Mouse (Mus musculus): ENCODE results near the gene Pak1.
"Not testable (repeated sequence)": the region's sequence is repeated elsewhere in the genome, so short reads cannot be mapped to it uniquely, and the experiment has no call there.

Pak1 gene

GRCm38 (mm10) chr7:97846539-97846938 is 58.2 kb downstream of the Pak1 start:
- DNase-seq (ENCODE audit: low read depth, low spot score), result no peak

DNA sequence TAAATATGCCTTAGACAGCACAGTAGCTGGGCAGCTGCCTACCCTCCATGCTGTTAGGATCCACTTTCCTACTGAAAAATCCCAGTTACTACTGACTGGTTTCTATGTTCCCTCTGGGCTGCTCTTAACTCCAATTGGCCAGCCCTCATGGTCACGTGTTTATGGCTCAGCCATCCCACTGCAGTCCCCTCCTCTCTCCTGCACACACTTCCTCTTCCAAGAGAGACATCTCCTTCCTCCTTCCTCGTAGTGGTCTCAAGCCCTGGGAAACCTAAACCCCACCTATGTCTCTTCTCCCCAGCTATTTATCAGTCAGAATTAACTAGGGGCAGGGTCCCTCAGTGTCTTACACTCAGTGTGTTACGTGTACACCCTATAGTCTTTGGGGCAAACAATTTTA is 61.2 kb downstream of the Pak1 start:
- DNase-seq (ENCODE audit: low read depth, low spot score), result not testable (repeated sequence)

DNA sequence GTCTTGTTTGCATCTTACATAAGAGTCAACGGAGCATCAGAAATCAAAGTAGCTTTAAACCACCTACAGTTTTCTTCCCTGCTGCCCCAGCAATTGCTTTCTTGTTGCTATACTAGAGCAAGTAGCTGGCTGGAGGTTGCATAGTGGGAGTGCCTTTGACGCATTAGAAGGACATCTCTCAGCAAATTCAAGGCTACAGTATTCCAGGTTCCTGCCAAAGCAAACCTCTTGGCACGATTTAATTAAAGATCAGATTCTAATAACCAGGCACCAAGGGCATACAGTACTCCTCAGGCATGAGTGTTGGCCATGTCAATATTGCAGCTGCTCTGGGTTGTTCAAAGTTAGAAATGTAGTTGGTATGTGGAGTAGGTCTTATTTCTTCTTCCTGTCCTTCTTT is 62.0 kb downstream of the Pak1 start:
- peak; percentile 87 for DNase-seq (ENCODE audit: low read depth, low spot score)

DNA sequence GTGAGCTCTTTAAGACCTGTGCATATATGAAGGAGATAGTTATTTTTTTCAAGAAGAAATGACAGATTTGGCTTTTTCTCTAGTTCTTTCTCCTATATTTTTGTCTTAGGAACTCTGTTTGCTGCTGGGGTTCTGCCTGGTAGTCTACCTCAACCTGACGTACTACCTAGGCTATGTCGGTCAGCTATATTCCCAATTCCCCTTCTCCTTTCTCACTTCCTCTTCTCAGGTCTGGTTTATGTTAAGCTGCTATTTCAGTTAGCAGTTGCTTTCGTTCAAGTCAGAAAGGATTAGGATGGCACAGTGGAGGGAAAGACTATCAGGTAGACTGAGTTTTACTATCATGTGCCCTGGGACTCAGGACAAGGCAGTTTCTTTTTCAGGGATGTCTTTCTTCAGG is 75.2 kb downstream of the Pak1 start:
- no peak for DNase-seq (ENCODE audit: low read depth, low spot score)

DNA sequence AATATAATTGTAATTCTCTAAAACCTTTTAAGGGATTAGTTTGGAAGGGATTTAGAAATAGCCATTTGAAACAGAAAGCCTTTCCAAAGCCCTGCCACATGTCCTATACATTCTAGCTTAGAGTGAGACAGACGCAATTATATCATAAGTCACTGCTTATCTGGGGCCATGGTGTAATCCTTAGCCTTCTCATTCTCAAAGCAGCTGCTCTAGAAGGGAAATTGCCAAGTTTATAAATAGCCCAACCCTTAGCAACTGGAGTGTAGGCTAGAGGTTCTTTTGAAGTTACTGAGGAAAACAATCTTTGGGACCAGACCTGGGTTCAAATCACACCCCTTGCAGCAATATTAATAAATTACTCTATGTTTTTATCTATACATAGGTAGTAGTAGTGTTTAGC is 76.2 kb downstream of the Pak1 start:
- DNase-seq (ENCODE audit: low read depth, low spot score), result peak; percentile 78

- no peak for DNase-seq (ENCODE audit: low read depth, low spot score)
Observed at GRCm38 (mm10) chr7:97867866-97868265, 79.5 kb downstream of the Pak1 start.

DNA sequence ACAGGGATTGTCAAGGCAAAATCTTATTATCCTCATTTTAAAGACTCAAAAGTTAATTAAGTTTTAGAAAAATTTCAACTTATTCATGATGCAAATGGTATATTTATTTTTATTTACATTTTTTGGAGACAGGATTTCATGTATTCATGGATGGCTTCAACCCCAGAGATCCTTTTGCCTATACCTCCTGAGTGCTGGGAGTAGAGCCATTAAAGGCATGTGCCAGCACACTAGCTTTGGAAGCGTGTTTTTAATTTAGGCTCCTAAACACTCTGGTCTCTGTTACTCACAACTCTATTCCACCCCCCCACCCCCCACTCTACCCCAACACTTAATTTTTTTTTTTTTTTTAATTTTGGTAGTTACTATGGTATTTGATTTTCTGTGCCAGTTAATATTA is 80.4 kb downstream of the Pak1 start:
- no peak for DNase-seq (ENCODE audit: low read depth, low spot score)

DNA sequence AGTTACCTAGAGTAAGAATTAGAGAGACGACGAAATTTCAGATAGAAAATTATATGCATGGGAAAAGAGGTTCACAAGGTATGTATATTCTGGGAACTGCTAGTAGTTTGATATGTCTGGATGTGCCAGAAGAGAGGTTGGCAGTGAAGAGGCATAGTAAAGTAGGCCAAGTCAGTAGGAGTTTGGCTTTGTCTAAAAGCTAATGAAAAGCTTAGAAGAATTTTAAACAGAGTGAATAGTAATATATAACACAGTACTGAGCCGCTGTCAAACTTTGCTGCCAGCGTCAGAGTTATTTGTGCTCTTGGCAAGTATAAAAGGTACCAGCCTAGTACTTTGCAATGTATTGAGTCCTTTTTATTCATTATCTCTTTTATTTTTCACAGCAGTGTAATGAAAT is 84.1 kb downstream of the Pak1 start:
- no peak for DNase-seq (ENCODE audit: low read depth, low spot score)

DNA sequence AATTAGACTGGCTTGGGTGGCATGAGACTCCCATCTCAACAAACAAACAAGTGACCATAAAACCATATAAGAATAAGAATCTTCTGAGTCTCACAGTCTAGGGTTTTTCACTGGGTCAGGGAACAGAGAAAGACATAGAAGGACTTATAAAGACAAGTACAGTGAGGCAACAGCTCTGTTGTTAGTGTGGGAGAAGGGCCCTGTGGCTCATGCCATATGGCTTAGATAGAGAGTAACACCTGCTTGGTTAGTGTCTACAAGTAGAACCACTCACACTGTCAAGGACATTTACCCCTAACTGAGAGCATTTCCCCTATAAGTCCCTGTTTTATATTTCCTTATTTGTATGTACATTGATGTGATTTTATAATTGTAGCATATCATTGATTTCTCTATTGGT is 85.0 kb downstream of the Pak1 start:
- no peak for DNase-seq (ENCODE audit: low read depth, low spot score)

- no peak for DNase-seq (ENCODE audit: low read depth, low spot score)
Observed at GRCm38 (mm10) chr7:97877846-97878538, 89.7 kb downstream of the Pak1 start.

DNA sequence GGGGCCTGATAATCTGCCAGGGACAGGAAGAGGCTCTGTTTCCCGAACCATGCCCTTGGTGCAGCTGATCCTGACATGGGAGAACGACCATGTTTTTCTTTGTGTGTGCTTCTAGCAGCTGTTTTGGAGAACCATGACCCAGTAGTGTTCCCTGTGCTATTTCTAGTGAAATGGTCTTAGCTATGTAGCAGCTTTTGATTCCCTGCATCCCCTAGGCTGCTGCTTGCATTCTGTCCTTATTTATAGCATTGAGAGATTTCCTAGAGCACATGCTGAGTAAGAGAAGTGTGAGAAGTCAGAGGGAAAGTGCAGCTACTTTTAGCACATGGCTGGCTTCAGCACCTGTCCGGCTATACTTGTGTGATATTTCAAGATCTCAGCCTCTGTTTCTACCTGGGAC is 123.3 kb downstream of the Pak1 start:
- peak; percentile 59 for DNase-seq (ENCODE audit: low read depth, low spot score)

- no peak for DNase-seq (ENCODE audit: low read depth, low spot score)
Observed at GRCm38 (mm10) chr7:97914833-97915516, 126.6 kb downstream of the Pak1 start.

DNA sequence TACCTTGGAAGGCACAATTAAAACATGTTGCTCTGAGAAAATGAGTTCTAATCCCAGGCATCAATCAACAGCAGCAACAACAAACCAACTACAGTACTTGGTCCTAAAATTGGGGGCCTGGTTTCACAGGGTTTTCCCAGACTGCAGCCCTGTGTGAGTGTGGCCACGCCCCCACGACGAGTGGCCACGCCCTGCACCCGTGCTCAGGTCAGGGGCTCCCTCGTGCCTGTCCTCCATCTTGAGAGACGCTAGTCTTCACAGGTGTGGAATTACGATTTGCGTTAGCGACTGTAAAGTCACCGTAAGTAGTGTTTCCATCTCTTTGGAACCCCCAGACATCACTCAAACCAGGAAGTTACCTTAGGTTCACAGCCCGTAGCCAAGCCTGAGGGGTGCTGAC is 131.4 kb downstream of the Pak1 start, which contains the start of gene Gdpd4:
Gdpd4 (plus strand) TSS at position 214 of the 400 bp plus-strand sequence.
- DNase-seq (ENCODE audit: low read depth, low spot score), result no peak

DNA sequence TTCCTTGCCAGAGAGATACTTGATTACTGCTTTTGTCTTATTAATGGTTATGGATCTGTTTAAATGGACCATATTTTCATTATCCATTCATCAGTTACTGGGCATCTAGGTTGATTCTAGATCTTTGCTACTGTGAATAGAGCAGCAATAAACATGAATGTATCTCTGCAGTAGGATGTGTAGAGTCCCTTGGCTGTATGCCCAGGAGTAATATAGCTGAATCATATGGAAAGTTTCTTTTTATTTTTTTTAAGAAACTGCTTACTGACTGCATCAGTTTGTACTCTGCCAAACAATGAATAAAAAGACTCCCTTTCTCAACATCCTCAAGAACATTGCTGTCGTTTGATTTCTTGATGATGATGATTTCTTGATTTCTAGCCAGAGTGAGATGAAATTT is 137.5 kb downstream of the Pak1 start:
- DNase-seq (ENCODE audit: low read depth, low spot score), result no peak

- no peak for DNase-seq (ENCODE audit: low read depth, low spot score)
Observed at GRCm38 (mm10) chr7:97926978-97927377, 138.6 kb downstream of the Pak1 start.

DNA sequence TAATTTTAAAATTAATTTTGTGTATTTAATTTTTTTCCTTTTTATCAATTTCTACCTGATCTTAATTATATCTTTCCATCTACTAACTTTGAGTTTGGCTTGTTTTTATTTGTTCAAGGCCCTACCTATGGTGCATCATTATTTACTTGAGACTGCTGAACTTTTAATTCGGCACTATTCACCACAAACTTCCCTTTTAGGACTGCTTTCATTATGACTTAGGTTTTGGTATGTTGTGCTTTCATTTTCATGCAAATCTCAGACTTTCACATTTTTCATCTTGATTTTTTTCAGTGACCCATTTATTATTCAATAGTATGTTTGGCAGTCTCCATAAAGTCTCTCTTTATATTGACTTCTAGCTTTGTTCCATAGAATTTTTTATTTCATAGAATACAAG is 156.1 kb downstream of the Pak1 start:
- DNase-seq (ENCODE audit: low read depth, low spot score), result no peak

Measured in skeletal muscle tissue, adult 2 months (tissue).